ENCODE assay signal across 10 mouse cellular contexts in the genomic region with DNA sequence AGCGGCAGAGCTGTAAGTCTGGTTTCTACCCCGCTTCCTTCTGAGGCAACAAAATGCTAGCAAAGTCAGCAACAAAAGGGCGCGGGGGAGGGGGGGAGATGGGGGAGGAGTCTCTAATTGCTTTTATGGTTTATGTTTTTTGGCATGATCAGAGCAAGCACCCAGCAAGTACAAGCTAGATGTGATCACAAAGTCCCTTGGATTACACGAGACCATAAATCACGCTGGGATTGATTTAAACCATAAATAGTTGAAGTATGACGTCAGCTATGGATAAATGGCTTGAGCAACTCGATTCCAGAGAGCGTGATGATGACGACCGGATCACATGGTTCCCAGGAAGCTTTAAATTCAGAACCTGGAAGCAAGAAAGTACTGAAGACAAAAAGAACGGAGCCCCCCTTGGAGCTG. TPM values are rescaled to one million over a fixed set of nuclear protein-coding genes. Genes with fewer than 3 reads are reported as not detected.
DNase-seq lines count a peak whose midpoint lies in the region; ATAC-seq and TF ChIP-seq lines count a peak whose summit lies in the region.
"Had no signal": no experiment of that assay in that cellular context is flagged by ENCODE, and none has a peak within 500 bp of the region (broad histone marks: within the 10 kb centered on the region; RNA-seq: fewer than 3 reads in every experiment).

No protein-coding gene starts in this region.

- H3K9ac ChIP-seq in heart, embryonic 13.5 days: 0 out of 2 replicates have a peak overlapping the region, but pooled peaks have one; percentile 37
- H3K9ac ChIP-seq in hindbrain, embryonic 15.5 days: no peak overlapping the region
- H3K9ac ChIP-seq in midbrain, embryonic 15.5 days: no peak overlapping the region

- TF ChIP-seq POLR2A in cortical plate, adult 2 months (IDR thresholded peaks at IDR 0.05; ENCODE audit: extremely low read depth, insufficient read depth, low read length): no peak

- H3K36me3 ChIP-seq in heart, embryonic 13.5 days: no peaks in the 10 kb centered on the region
- no peaks in the 10 kb centered on the region for H3K36me3 ChIP-seq in hindbrain, embryonic 15.5 days
- H3K36me3 ChIP-seq in midbrain, embryonic 15.5 days (replicated peaks): no peaks in the 10 kb centered on the region

- H3K4me2 ChIP-seq in heart, embryonic 13.5 days: peak overlapping the region; percentile 60
- peak overlapping the region; percentile 47 for H3K4me2 ChIP-seq in hindbrain, embryonic 15.5 days
- H3K4me2 ChIP-seq in midbrain, embryonic 15.5 days: peak overlapping the region; percentile 39

- intact Hi-C loops in heart, postnatal 10 days (cut with DNase I): no loop called here
- intact Hi-C loops in left cerebral cortex, postnatal 25 days (cut with DNase I): no loop called here

- no peak for DNase-seq in heart, postnatal 10 days
- no peak for DNase-seq in left cerebral cortex, postnatal 25 days (ENCODE audit: low spot score in 2 of 2)
- DNase-seq in right cerebral cortex, postnatal 4 days: no peak
- no peak for DNase-seq in adipocyte (ENCODE audit: low spot score)
- DNase-seq: adrenal gland, postnatal 25 days had no signal

- 27% methylated on average over 12 of the region's 12 CpGs for WGBS in heart, embryonic 13.5 days
- 30% methylated on average over 12 of the region's 12 CpGs for WGBS in hindbrain, embryonic 15.5 days
- WGBS in midbrain, embryonic 15.5 days: 34% methylated on average over 12 of the region's 12 CpGs

- peaks cover 39% of the 10 kb centered on the region for H3K27me3 ChIP-seq in heart, embryonic 13.5 days (replicated peaks)
- H3K27me3 ChIP-seq in hindbrain, embryonic 15.5 days: peaks cover 16% of the 10 kb centered on the region; the same call in 1 of the 2 replicates
- peaks cover 10% of the 10 kb centered on the region for H3K27me3 ChIP-seq in midbrain, embryonic 15.5 days (replicated peaks)

- ATAC-seq in heart, embryonic 13.5 days (ENCODE audit: extremely low read depth, insufficient number of reproducible peaks, low FRiP score, low TSS enrichment): no peak
- no peak for ATAC-seq in hindbrain, embryonic 15.5 days (ENCODE audit: low FRiP score, low read depth)
- ATAC-seq in midbrain, embryonic 15.5 days (replicated peaks): no peak

- H3K9me3 ChIP-seq in heart, embryonic 13.5 days: no peaks in the 10 kb centered on the region
- no peaks in the 10 kb centered on the region for H3K9me3 ChIP-seq in hindbrain, embryonic 15.5 days
- H3K9me3 ChIP-seq in midbrain, embryonic 15.5 days: no peaks in the 10 kb centered on the region

- H3K27ac ChIP-seq in heart, embryonic 13.5 days (replicated peaks): no peak overlapping the region
- no peak overlapping the region for H3K27ac ChIP-seq in cortical plate, adult 2 months (ENCODE audit: insufficient read depth, low read length)
- no peak overlapping the region for H3K27ac ChIP-seq in hindbrain, embryonic 15.5 days (replicated peaks)
- no peak overlapping the region for H3K27ac ChIP-seq in midbrain, embryonic 15.5 days
- H3K27ac ChIP-seq: macrophage had no signal

- peaks cover 25% of the 10 kb centered on the region for H3K4me1 ChIP-seq in heart, embryonic 13.5 days
- H3K4me1 ChIP-seq in cortical plate, adult 2 months (ENCODE audit: control insufficient read depth, insufficient read depth, low read length): no peaks in the 10 kb centered on the region; the same call in 1 of the 2 replicates
- H3K4me1 ChIP-seq in hindbrain, embryonic 15.5 days (replicated peaks): peaks cover 17% of the 10 kb centered on the region
- H3K4me1 ChIP-seq in midbrain, embryonic 15.5 days: peaks cover 17% of the 10 kb centered on the region

- peak overlapping the region; percentile 32 for H3K4me3 ChIP-seq in heart, embryonic 13.5 days
- peak overlapping the region; percentile 36 for H3K4me3 ChIP-seq in cortical plate, adult 2 months (ENCODE audit: insufficient read depth, low read length)
- H3K4me3 ChIP-seq in hindbrain, embryonic 15.5 days: peak overlapping the region; percentile 27
- H3K4me3 ChIP-seq in midbrain, embryonic 15.5 days: peak overlapping the region; percentile 17; the same call in 1 of the 2 replicates

- TF ChIP-seq CTCF in cortical plate, adult 2 months (IDR thresholded peaks at IDR 0.05; ENCODE audit: extremely low read depth, insufficient read depth, low read length): no peak

RNA-seq across cellular contexts. Expression of a gene that starts 22.9 kb away (rescaled TPM):
- 7.1 and 8.3 TPM in 2 replicates for polyA plus RNA-seq in heart, embryonic 13.5 days (2015; fragmentation: Nextera tagmentation; extraction: Ambion mirVana)
- total RNA-seq in heart, postnatal 10 days (2021): 10 to 100 TPM; 11.2 to 13.1 TPM
- 29.1 and 30.8 TPM in 2 replicates for polyA plus RNA-seq in cortical plate, adult 2 months (2012; rRNA removed)
- 10.5 and 11.9 TPM in 2 replicates for polyA plus RNA-seq in hindbrain, embryonic 15.5 days (2015; fragmentation: Nextera tagmentation; extraction: Ambion mirVana)
- polyA plus RNA-seq in midbrain, embryonic 15.5 days (2015; fragmentation: Nextera tagmentation; extraction: Ambion mirVana): 11.3 and 11.8 TPM in 2 replicates
- 10 to 100 TPM; 40.3 to 40.9 TPM for total RNA-seq in left cerebral cortex, postnatal 25 days (2021)
